Mouse (Mus musculus): ENCODE measurements around the gene Kcnh3. TPM values are rescaled to one million over a fixed set of nuclear protein-coding genes. Genes with fewer than 3 reads are reported as not detected.
A peak's percentile ranks its signal among the peaks of the same experiment; 100 is the strongest.

The Kcnh3 gene
- 0.52 and 0.66 TPM in 2 replicates for polyA plus RNA-seq (2015; fragmentation: Nextera tagmentation; extraction: Ambion mirVana)

GRCm38 (mm10) chr15:99224208-99224911, at the start of gene Kcnh3:
Kcnh3 (plus strand) TSS chr15:99224861.
- Histone ChIP-seq H3K9me3 (replicated peaks; ENCODE audit: control insufficient read depth, low read length) (no peaks in the 10 kb centered on the region), H3K27me3 (ENCODE audit: control insufficient read depth, insufficient read depth, low read length) (peaks cover 75% of the 10 kb centered on the region), H3K4me2 (ENCODE audit: low read depth, low read length) (peak within 1 kb of the TSS; percentile 65), H3K9ac (ENCODE audit: low read length) (peak within 1 kb of the TSS; percentile 59), H3K36me3 (ENCODE audit: control insufficient read depth, insufficient read depth, low read length) (no peaks in the 10 kb centered on the region), H3K27ac (ENCODE audit: low read length) (no peak within 1 kb of the TSS), H3K4me3 (replicated peaks; ENCODE audit: low read length) (peak within 1 kb of the TSS; percentile 44), H3K4me1 (ENCODE audit: control insufficient read depth, insufficient read depth, low read length) (peaks cover 17% of the 10 kb centered on the region)
- ATAC-seq (ENCODE audit: insufficient read depth, low FRiP score): peak; percentile 59; the same call in 1 of the 2 replicates
- WGBS: under 1% methylated on average over 64 of the region's 66 CpGs

GRCm38 (mm10) chr15:99179639-99180038, 45.0 kb upstream of the Kcnh3 start:
- H3K4me3 ChIP-seq (replicated peaks; ENCODE audit: low read length): no peak overlapping the region
- WGBS: 100% methylated on average over 1 of the region's 2 CpGs
- no peak overlapping the region for H3K9ac ChIP-seq (ENCODE audit: low read length)
- no peaks in the 10 kb centered on the region for H3K9me3 ChIP-seq (replicated peaks; ENCODE audit: control insufficient read depth, low read length)
- H3K4me1 ChIP-seq (ENCODE audit: control insufficient read depth, insufficient read depth, low read length): no peaks in the 10 kb centered on the region
- H3K27me3 ChIP-seq (ENCODE audit: control insufficient read depth, insufficient read depth, low read length): no peaks in the 10 kb centered on the region
- no peak overlapping the region for H3K4me2 ChIP-seq (ENCODE audit: low read depth, low read length)
- H3K36me3 ChIP-seq (ENCODE audit: control insufficient read depth, insufficient read depth, low read length): peaks cover 4% of the 10 kb centered on the region
- no peak for ATAC-seq (ENCODE audit: insufficient read depth, low FRiP score)
- H3K27ac ChIP-seq (ENCODE audit: low read length): no peak overlapping the region

GRCm38 (mm10) chr15:99184217-99184914, 40.3 kb upstream of the Kcnh3 start:
- no peak overlapping the region for H3K4me2 ChIP-seq (ENCODE audit: low read depth, low read length)
- 86% methylated on average over 9 of the region's 9 CpGs for WGBS
- H3K27me3 ChIP-seq (ENCODE audit: control insufficient read depth, insufficient read depth, low read length): no peaks in the 10 kb centered on the region
- no peaks in the 10 kb centered on the region for H3K4me1 ChIP-seq (ENCODE audit: control insufficient read depth, insufficient read depth, low read length)
- no peak overlapping the region for H3K4me3 ChIP-seq (replicated peaks; ENCODE audit: low read length)
- no peaks in the 10 kb centered on the region for H3K9me3 ChIP-seq (replicated peaks; ENCODE audit: control insufficient read depth, low read length)
- peaks cover 9% of the 10 kb centered on the region; the same call in 1 of the 2 replicates for H3K36me3 ChIP-seq (ENCODE audit: control insufficient read depth, insufficient read depth, low read length)
- H3K9ac ChIP-seq (ENCODE audit: low read length): no peak overlapping the region
- no peak overlapping the region for H3K27ac ChIP-seq (ENCODE audit: low read length)
- ATAC-seq (ENCODE audit: insufficient read depth, low FRiP score): no peak

GRCm38 (mm10) chr15:99194358-99194757, 30.3 kb upstream of the Kcnh3 start:
- Histone ChIP-seq H3K4me3 (replicated peaks; ENCODE audit: low read length) (no peak overlapping the region), H3K27me3 (ENCODE audit: control insufficient read depth, insufficient read depth, low read length) (no peaks in the 10 kb centered on the region), H3K36me3 (ENCODE audit: control insufficient read depth, insufficient read depth, low read length) (0 out of 2 replicates have a peak, but pooled peaks cover 8% of the 10 kb centered on the region), H3K4me2 (ENCODE audit: low read depth, low read length) (no peak overlapping the region), H3K9me3 (replicated peaks; ENCODE audit: control insufficient read depth, low read length) (no peaks in the 10 kb centered on the region), H3K4me1 (ENCODE audit: control insufficient read depth, insufficient read depth, low read length) (no peaks in the 10 kb centered on the region), H3K27ac (ENCODE audit: low read length) (no peak overlapping the region), H3K9ac (ENCODE audit: low read length) (no peak overlapping the region)
- WGBS: 77% methylated on average over 10 of the region's 10 CpGs
- ATAC-seq (ENCODE audit: insufficient read depth, low FRiP score): no peak

- H3K9ac ChIP-seq (ENCODE audit: low read length): no peak overlapping the region
- H3K27ac ChIP-seq (ENCODE audit: low read length): no peak overlapping the region
- no peak overlapping the region for H3K4me2 ChIP-seq (ENCODE audit: low read depth, low read length)
- no peaks in the 10 kb centered on the region for H3K4me1 ChIP-seq (ENCODE audit: control insufficient read depth, insufficient read depth, low read length)
- no peak for ATAC-seq (ENCODE audit: insufficient read depth, low FRiP score)
- H3K36me3 ChIP-seq (ENCODE audit: control insufficient read depth, insufficient read depth, low read length): 0 out of 2 replicates have a peak, but pooled peaks cover 8% of the 10 kb centered on the region
- H3K4me3 ChIP-seq (replicated peaks; ENCODE audit: low read length): no peak overlapping the region
- no peaks in the 10 kb centered on the region for H3K27me3 ChIP-seq (ENCODE audit: control insufficient read depth, insufficient read depth, low read length)
- 48% methylated on average over 6 of the region's 6 CpGs for WGBS
- no peaks in the 10 kb centered on the region for H3K9me3 ChIP-seq (replicated peaks; ENCODE audit: control insufficient read depth, low read length)
Measured at GRCm38 (mm10) chr15:99195043-99195442, 29.6 kb upstream of the Kcnh3 start.

GRCm38 (mm10) chr15:99198761-99199160, 25.9 kb upstream of the Kcnh3 start:
- Histone ChIP-seq H3K4me1 (ENCODE audit: control insufficient read depth, insufficient read depth, low read length) (no peaks in the 10 kb centered on the region), H3K27ac (ENCODE audit: low read length) (no peak overlapping the region), H3K4me2 (ENCODE audit: low read depth, low read length) (no peak overlapping the region), H3K36me3 (ENCODE audit: control insufficient read depth, insufficient read depth, low read length) (peaks cover 3% of the 10 kb centered on the region; the same call in 1 of the 2 replicates), H3K27me3 (ENCODE audit: control insufficient read depth, insufficient read depth, low read length) (no peaks in the 10 kb centered on the region), H3K9ac (ENCODE audit: low read length) (no peak overlapping the region), H3K4me3 (replicated peaks; ENCODE audit: low read length) (no peak overlapping the region), H3K9me3 (replicated peaks; ENCODE audit: control insufficient read depth, low read length) (no peaks in the 10 kb centered on the region)
- ATAC-seq (ENCODE audit: insufficient read depth, low FRiP score): no peak

GRCm38 (mm10) chr15:99205959-99206358, 18.7 kb upstream of the Kcnh3 start:
- Histone ChIP-seq H3K27me3 (ENCODE audit: control insufficient read depth, insufficient read depth, low read length) (no peaks in the 10 kb centered on the region), H3K4me2 (ENCODE audit: low read depth, low read length) (no peak overlapping the region), H3K36me3 (ENCODE audit: control insufficient read depth, insufficient read depth, low read length) (peaks cover 12% of the 10 kb centered on the region), H3K27ac (ENCODE audit: low read length) (no peak overlapping the region), H3K9me3 (replicated peaks; ENCODE audit: control insufficient read depth, low read length) (no peaks in the 10 kb centered on the region), H3K9ac (ENCODE audit: low read length) (no peak overlapping the region), H3K4me3 (replicated peaks; ENCODE audit: low read length) (no peak overlapping the region), H3K4me1 (ENCODE audit: control insufficient read depth, insufficient read depth, low read length) (no peaks in the 10 kb centered on the region)
- no peak for ATAC-seq (ENCODE audit: insufficient read depth, low FRiP score)
- WGBS: 81% methylated on average over 8 of the region's 8 CpGs

GRCm38 (mm10) chr15:99213183-99213582, 11.5 kb upstream of the Kcnh3 start:
- Histone ChIP-seq H3K27ac (ENCODE audit: low read length) (no peak overlapping the region), H3K4me3 (replicated peaks; ENCODE audit: low read length) (no peak overlapping the region), H3K27me3 (ENCODE audit: control insufficient read depth, insufficient read depth, low read length) (no peaks in the 10 kb centered on the region), H3K4me1 (ENCODE audit: control insufficient read depth, insufficient read depth, low read length) (no peaks in the 10 kb centered on the region), H3K9ac (ENCODE audit: low read length) (no peak overlapping the region), H3K4me2 (ENCODE audit: low read depth, low read length) (no peak overlapping the region), H3K36me3 (ENCODE audit: control insufficient read depth, insufficient read depth, low read length) (peaks cover 24% of the 10 kb centered on the region), H3K9me3 (replicated peaks; ENCODE audit: control insufficient read depth, low read length) (no peaks in the 10 kb centered on the region; the same call in 1 of the 2 replicates)
- no peak for ATAC-seq (ENCODE audit: insufficient read depth, low FRiP score)
- WGBS: 82% methylated on average over 10 of the region's 10 CpGs

- WGBS: 85% methylated on average over 2 of the region's 2 CpGs
Measured at GRCm38 (mm10) chr15:99214941-99215340, 9.7 kb upstream of the Kcnh3 start.

More at GRCm38 (mm10) chr15:99214941-99215340, 9.7 kb upstream of the Kcnh3 start:
- peaks cover 13% of the 10 kb centered on the region for H3K36me3 ChIP-seq (ENCODE audit: control insufficient read depth, insufficient read depth, low read length)
- H3K4me3 ChIP-seq (replicated peaks; ENCODE audit: low read length): no peak overlapping the region
- no peak overlapping the region for H3K9ac ChIP-seq (ENCODE audit: low read length)
- H3K4me2 ChIP-seq (ENCODE audit: low read depth, low read length): no peak overlapping the region
- H3K9me3 ChIP-seq (replicated peaks; ENCODE audit: control insufficient read depth, low read length): no peaks in the 10 kb centered on the region; the same call in 1 of the 2 replicates
- no peaks in the 10 kb centered on the region for H3K4me1 ChIP-seq (ENCODE audit: control insufficient read depth, insufficient read depth, low read length)
- no peak for ATAC-seq (ENCODE audit: insufficient read depth, low FRiP score)
- H3K27ac ChIP-seq (ENCODE audit: low read length): no peak overlapping the region
- no peaks in the 10 kb centered on the region for H3K27me3 ChIP-seq (ENCODE audit: control insufficient read depth, insufficient read depth, low read length)

Data from stomach, embryonic 16.5 days (tissue).